Mouse (Mus musculus) kidney, embryonic 16.5 days (tissue): ENCODE results near the gene Pgp. TPM values are rescaled to one million over a fixed set of nuclear protein-coding genes. Genes with fewer than 3 reads are reported as not detected.

Experiments used
- ATAC-seq: fragments of 200-750 bp; cut with Nextera tagmentation; 2 replicates; pipeline ENCODE4 v1.8.0; 2017; ENCODE audit warnings: moderate TSS enrichment; ENCODE audit not compliant: low FRiP score, low TSS enrichment
- H3K27ac ChIP-seq: fragments of 300-500 bp; sonication (generic); 2 replicates; pipeline ENCODE4 v1.5.1; 2014; ENCODE audit warnings: low read length
- H3K27me3 ChIP-seq: fragments of 300-500 bp; sonication (generic); 2 replicates; pipeline ENCODE4 v1.6.1; 2014; ENCODE audit warnings: low read length, control low read depth, mixed read lengths; ENCODE audit not compliant: insufficient read depth
- H3K36me3 ChIP-seq: fragments of 300-500 bp; sonication (generic); 2 replicates; pipeline ENCODE4 v1.6.1; 2014; ENCODE audit warnings: low read length, control low read depth, mixed read lengths; ENCODE audit not compliant: insufficient read depth
- H3K4me1 ChIP-seq: fragments of 300-500 bp; sonication (generic); 2 replicates; pipeline ENCODE4 v1.6.1; 2014; ENCODE audit warnings: low read length, control low read depth, mixed read lengths; ENCODE audit not compliant: insufficient read depth
- H3K4me2 ChIP-seq: fragments of 300-500 bp; sonication (generic); replicated peaks from 2 replicates; pipeline ENCODE4 v1.6.1; 2014; ENCODE audit warnings: low read depth, low read length
- H3K4me3 ChIP-seq: fragments of 300-500 bp; sonication (generic); 2 replicates; pipeline ENCODE4 v1.5.1; 2014; ENCODE audit warnings: mild to moderate bottlenecking, low read length
- H3K9ac ChIP-seq: fragments of 300-500 bp; sonication (generic); replicated peaks from 2 replicates; pipeline ENCODE4 v1.6.1; 2014; ENCODE audit warnings: low read length
- H3K9me3 ChIP-seq: fragments of 300-500 bp; sonication (generic); 2 replicates; pipeline ENCODE4 v1.6.1; 2016; ENCODE audit warnings: low read length, control low read depth
- WGBS: fragments of 180-500 bp; shearing (Covaris S2); extraction: QIAGEN DNeasy Blood & Tissue Kit; methylation state at CpG from one replicate; pipeline ENCODE4 v1.1.7; 2014; 5-methylcytosine and 5-hydroxymethylcytosine counted together
- polyA plus RNA-seq: library from polyadenylated mRNA; unstranded; fragments of >200 nt; fragmentation: Nextera tagmentation; extraction: Ambion mirVana; gene quantifications from 2 replicates; pipeline ENCODE4 v1.2.1, GENCODE M21; 2015

Gene Pgp
- polyA plus RNA-seq, 1 experiment from 2014 or later: 55.5 TPM

DNA sequence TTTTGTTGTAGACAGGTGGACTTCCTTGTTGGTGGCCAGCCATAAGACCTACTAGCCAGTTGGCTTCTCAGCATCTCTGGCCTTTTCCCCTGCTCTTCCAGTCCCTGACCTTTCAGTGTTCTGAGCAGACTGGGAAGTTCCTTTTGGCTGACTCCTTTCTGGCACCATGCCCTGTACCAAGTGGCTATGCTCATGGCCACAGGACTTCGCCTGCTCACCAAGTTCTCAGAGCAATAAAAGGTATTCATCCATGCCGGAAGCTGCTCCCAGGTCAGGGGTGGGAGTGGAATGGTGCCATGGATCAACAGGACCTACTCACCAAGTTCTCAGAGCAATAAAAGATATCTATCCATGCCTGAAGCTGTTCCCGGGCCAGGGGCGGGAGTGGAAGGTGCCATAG, 2.3 kb downstream of the Pgp start:
- peaks cover 41% of the 10 kb centered on the region for H3K4me1 ChIP-seq
- ATAC-seq: peak; percentile 40
- H3K9ac ChIP-seq: no peak overlapping the region; the same call in 1 of the 2 replicates

GRCm38 (mm10) chr17:24473612-24474275, 3.6 kb downstream of the Pgp start, which contains the start of gene Bricd5:
Gene Bricd5, plus strand, starts transcription at chr17:24473884.
- WGBS: 75% methylated on average over 6 of the region's 6 CpGs
- peak within 1 kb of the TSS; percentile 96 for H3K4me2 ChIP-seq
- H3K9me3 ChIP-seq: no peaks in the 10 kb centered on the region
- no peak within 1 kb of the TSS; the same call in 1 of the 2 replicates for H3K9ac ChIP-seq
- H3K36me3 ChIP-seq: peaks cover 29% of the 10 kb centered on the region; the same call in 1 of the 2 replicates
- H3K27ac ChIP-seq: peak within 1 kb of the TSS; percentile 74
- H3K4me3 ChIP-seq: no peak within 1 kb of the TSS
- no peaks in the 10 kb centered on the region for H3K27me3 ChIP-seq
- peaks cover 50% of the 10 kb centered on the region for H3K4me1 ChIP-seq
- no peak for ATAC-seq

More for the DNA sequence above, 2.3 kb downstream of the Pgp start:
- Histone ChIP-seq H3K4me2 (peak overlapping the region; percentile 96), H3K27ac (peak overlapping the region; percentile 74), H3K27me3 (no peaks in the 10 kb centered on the region), H3K36me3 (peaks cover 29% of the 10 kb centered on the region; the same call in 1 of the 2 replicates), H3K4me3 (peak overlapping the region; percentile 85; the same call in 1 of the 2 replicates), H3K9me3 (no peaks in the 10 kb centered on the region)
- 21% methylated on average over 4 of the region's 4 CpGs for WGBS

DNA sequence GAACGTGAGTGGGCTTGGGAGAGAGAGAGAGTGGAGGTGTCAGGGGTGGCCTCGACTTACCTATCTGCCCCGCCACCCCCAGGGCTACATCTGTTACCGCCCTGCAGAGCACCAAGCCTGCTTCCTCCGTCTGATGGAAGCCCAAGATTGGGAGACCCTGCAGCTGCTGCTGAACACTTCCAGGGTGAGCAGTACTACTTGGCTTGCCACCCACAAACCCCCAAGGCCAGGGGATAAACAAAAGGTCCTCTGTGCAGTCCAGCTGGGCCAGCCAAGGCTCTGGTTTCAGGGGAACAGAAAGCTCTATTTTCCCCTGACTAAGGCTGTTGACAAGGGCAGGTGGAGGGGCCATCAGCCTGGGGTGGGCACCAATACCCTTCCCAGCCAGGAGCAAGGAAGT, 4.4 kb downstream of the Pgp start:
- ATAC-seq: no peak
- Histone ChIP-seq H3K9me3 (no peaks in the 10 kb centered on the region), H3K36me3 (peaks cover 29% of the 10 kb centered on the region; the same call in 1 of the 2 replicates), H3K27ac (no peak overlapping the region), H3K9ac (no peak overlapping the region), H3K27me3 (no peaks in the 10 kb centered on the region), H3K4me2 (no peak overlapping the region), H3K4me1 (peaks cover 50% of the 10 kb centered on the region), H3K4me3 (no peak overlapping the region)
- 67% methylated on average over 5 of the region's 5 CpGs for WGBS

GRCm38 (mm10) chr17:24475586-24475985, 5.4 kb downstream of the Pgp start:
- no peak for ATAC-seq
- 93% methylated on average over 6 of the region's 6 CpGs for WGBS
- H3K4me3 ChIP-seq: no peak overlapping the region
- H3K9ac ChIP-seq: no peak overlapping the region
- no peak overlapping the region for H3K27ac ChIP-seq
- no peaks in the 10 kb centered on the region for H3K9me3 ChIP-seq
- H3K27me3 ChIP-seq: no peaks in the 10 kb centered on the region
- peaks cover 29% of the 10 kb centered on the region; the same call in 1 of the 2 replicates for H3K36me3 ChIP-seq
- H3K4me2 ChIP-seq: no peak overlapping the region
- peaks cover 54% of the 10 kb centered on the region for H3K4me1 ChIP-seq

DNA sequence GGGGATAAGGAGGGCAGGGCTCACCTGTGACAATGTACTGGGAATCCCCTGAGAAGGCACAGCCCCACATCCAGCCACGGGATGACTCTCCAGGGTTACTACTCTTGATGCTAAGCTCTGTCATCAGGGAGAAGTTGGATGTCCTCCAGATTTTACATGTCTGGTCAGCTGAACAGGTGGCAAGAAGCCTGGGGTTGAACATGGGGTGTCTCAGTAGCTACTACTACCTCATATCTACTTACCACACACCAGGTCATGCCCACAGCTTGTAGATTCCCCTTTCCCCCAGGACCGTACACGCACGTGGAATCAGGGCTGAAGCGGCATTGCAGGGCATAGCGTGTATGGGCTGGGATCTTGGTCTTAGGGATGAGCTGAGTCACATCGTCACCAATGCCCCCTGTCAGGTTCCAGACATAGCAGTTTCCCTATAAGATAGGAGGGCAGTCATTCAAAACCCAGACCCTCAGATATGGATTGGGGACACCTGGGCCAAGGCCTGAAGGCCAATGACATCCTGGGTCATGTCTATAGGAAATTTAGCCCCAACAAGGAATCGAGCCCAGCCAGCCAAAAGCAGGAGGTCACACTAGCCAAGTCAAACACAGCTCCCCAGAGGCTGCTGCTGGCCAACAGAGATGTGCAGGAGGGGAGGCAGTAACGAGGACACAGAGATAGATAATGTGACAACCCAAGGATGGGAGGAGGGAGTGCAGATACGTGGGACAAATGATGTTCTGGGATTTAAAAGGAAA, 6.0 kb downstream of the Pgp start:
- Histone ChIP-seq H3K27me3 (no peaks in the 10 kb centered on the region), H3K36me3 (peaks cover 29% of the 10 kb centered on the region; the same call in 1 of the 2 replicates), H3K4me3 (no peak overlapping the region), H3K9me3 (no peaks in the 10 kb centered on the region), H3K4me2 (no peak overlapping the region), H3K9ac (no peak overlapping the region), H3K4me1 (peaks cover 49% of the 10 kb centered on the region), H3K27ac (no peak overlapping the region)
- ATAC-seq: no peak
- 91% methylated on average over 10 of the region's 10 CpGs for WGBS

GRCm38 (mm10) chr17:24477053-24477984, 7.1 kb downstream of the Pgp start:
- Histone ChIP-seq H3K36me3 (peaks cover 29% of the 10 kb centered on the region; the same call in 1 of the 2 replicates), H3K27me3 (no peaks in the 10 kb centered on the region), H3K9ac (no peak overlapping the region), H3K27ac (no peak overlapping the region), H3K4me1 (peaks cover 38% of the 10 kb centered on the region), H3K4me3 (no peak overlapping the region), H3K4me2 (no peak overlapping the region; the same call in 1 of the 2 replicates), H3K9me3 (no peaks in the 10 kb centered on the region)
- WGBS: 90% methylated on average over 20 of the region's 20 CpGs
- ATAC-seq: no peak

GRCm38 (mm10) chr17:24477985-24478600, 7.9 kb downstream of the Pgp start:
- 47% methylated on average over 11 of the region's 11 CpGs for WGBS
- Histone ChIP-seq H3K9me3 (no peaks in the 10 kb centered on the region), H3K4me2 (peak overlapping the region; percentile 62), H3K4me3 (peak overlapping the region; percentile 79), H3K27me3 (no peaks in the 10 kb centered on the region), H3K36me3 (peaks cover 29% of the 10 kb centered on the region; the same call in 1 of the 2 replicates), H3K9ac (peak overlapping the region; percentile 89), H3K4me1 (peaks cover 30% of the 10 kb centered on the region), H3K27ac (no peak overlapping the region)
- ATAC-seq: peak; percentile 35

DNA sequence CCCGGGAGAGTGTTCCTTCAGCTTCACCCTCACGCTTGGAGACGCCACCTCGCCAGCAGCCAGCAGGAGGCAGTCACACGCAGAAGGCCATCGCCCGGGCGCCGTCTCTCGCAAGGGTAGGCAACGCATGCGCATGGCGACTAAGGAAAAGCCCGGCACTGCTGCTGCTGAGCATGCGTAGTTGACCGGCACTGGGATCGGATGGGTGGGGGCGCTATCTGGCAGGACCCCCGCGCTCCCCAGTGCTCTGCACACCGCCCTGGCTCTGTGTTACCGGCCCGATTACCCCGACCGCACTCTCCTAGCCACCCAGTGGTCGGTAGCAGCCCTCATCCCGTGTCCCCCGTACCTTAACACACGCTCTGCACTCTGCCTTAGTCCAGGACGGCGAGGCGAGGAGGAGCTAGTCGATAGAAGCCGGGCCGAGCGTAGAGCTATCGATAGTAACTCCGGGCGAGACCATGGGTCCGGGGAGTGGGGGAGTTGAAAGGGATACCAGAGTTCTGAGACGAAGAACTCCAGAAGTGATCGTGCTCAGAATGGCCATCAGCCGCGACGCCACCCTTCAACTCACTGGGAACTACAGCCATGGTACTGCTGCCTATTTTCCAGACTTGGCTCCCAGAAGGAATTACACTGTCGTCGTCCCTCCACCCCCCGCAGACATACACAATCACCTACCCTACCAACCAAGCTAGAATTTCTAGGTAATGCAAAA, 8.6 kb downstream of the Pgp start, which contains the start of gene Mlst8:
Mlst8 (minus strand) TSS at position 416 of the 718 bp plus-strand sequence.
- ATAC-seq: peak; percentile 92
- peak within 1 kb of the TSS; percentile 79 for H3K4me3 ChIP-seq
- WGBS: under 1% methylated on average over 48 of the region's 48 CpGs

More for the DNA sequence above, 8.6 kb downstream of the Pgp start, which contains the start of gene Mlst8:
- H3K27me3 ChIP-seq: no peaks in the 10 kb centered on the region
- peak within 1 kb of the TSS; percentile 62 for H3K4me2 ChIP-seq
- H3K36me3 ChIP-seq: peaks cover 28% of the 10 kb centered on the region; the same call in 1 of the 2 replicates
- H3K9ac ChIP-seq: peak within 1 kb of the TSS; percentile 89
- no peaks in the 10 kb centered on the region for H3K9me3 ChIP-seq
- peak within 1 kb of the TSS; percentile 97 for H3K27ac ChIP-seq
- H3K4me1 ChIP-seq: peaks cover 23% of the 10 kb centered on the region
